Mouse (Mus musculus): Measurements from ENCODE around the gene Ubap2l.

Gene Ubap2l

DNA sequence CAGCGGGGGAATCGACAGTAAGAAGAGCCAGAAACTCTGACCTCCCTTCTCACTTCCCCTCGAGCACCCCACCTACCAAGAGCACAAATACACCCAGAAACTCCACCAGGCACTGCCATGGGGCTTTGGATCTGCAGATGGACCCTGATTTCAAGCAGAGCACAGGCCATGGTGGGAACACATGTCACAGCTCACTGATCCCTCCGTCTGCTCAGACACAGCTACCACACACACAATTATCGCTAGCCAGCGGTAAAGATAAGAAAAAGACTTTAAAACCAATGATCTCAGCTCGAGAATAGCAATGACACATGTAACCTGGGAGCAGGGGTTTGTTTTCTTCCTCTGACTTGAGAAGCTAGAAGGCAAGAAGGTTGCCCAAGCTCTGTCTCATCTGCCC, 83.9 kb downstream of the Ubap2l start:
- no peak for DNase-seq (ENCODE audit: extremely low read depth, low read depth, low spot score)

DNA sequence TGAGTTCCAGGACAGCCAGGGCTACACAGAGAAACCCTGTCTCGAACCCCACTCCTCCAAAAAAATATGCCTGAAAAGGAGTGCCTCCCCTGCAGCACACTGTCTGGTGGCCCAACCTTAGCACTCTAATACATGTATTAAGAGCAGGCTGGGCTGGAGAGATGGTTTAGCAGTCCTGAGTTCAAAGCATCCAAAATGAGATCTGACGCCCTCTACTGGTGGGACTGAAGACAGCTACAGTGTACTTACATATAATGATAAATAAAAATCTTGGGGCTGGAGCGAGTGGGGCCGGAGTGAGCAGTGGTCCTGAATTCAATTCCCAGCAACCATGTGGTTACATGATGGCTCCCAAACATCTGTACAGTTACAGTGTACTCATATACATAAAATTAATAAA, 85.5 kb downstream of the Ubap2l start:
- DNase-seq (ENCODE audit: extremely low read depth, low read depth, low spot score) = no peak

- no peak for DNase-seq (ENCODE audit: extremely low read depth, low read depth, low spot score)
These were observed 86.5 kb downstream of the Ubap2l start for GRCm38 (mm10) chr3:89965972-89966371.

GRCm38 (mm10) chr3:89965557-89965956, 86.9 kb downstream of the Ubap2l start:
- DNase-seq (ENCODE audit: extremely low read depth, low read depth, low spot score) = no peak

DNA sequence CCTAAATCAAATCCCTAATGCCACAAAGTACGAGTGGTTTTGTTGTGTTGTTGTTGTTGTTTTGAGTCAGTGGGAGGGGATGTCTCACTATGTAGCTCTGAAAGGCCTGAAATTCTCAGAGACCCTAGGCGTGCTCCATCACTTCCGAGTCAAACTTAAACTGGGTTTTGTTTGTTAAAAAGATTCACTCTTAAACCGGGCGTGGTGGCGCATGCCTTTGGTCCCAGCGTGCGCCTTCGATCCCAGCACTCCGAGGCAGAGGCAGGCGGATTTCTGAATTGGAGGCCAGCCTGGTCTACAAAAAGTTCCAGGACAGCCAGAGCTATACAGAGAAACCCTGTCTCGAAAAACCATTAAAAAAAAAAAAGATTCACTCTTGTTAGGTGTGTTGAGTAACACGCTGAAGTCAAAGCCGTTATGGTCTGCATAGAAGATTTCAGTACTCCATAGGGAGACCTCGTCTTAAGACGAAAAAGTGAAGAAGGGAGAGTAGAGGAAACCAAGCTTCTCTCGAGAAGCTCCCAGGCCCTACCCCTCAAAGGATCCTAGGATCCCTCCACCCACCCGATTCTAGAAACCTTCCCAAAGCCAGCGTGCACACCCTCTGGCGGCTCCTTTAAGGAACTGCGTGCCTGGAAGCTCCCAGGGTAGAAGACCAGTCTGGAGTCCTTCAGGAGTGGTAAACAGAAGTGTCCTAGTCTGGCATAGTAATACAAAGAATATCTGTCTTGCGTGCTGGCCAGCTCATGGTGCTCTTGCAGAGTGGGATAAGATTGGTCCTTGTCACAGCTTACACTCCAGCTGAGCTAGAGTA, 88.3 kb downstream of the Ubap2l start:
- DNase-seq (ENCODE audit: extremely low read depth, low read depth, low spot score) = no peak

DNA sequence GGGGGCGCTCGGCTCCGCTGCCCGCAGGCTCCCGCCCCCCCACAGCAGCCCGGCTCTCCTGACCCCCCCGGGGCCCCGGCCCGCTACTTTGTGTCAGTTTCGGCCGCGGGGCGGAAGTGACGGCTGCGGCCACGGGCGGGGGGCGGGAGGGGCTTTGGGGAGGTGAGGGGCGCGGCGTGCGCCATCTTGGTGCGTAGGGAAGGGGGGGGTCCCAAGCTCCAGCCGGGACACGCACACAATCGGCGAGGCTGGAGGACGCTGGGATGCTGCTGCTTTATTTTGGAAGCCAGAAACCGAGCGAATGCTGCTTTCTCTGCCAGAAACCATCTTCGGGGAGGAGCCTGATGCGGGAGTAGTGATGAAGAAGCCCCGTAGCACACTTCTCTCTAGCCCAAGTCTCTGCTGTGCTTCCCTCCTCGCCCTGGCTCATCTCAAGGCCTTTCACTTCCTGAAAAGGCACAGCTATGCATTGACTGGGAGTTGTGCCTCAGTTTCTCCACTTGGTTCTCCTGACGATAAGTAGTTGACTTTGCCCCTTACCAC, 89.1 kb downstream of the Ubap2l start, which contains the start of gene Atp8b2:
TSS of gene Atp8b2 (minus strand) at position 288 of the 543 bp plus-strand sequence.
- DNase-seq (ENCODE audit: extremely low read depth, low read depth, low spot score) = no peak

GRCm38 (mm10) chr3:89962751-89963220, 89.6 kb downstream of the Ubap2l start:
- no peak for DNase-seq (ENCODE audit: extremely low read depth, low read depth, low spot score)

DNA sequence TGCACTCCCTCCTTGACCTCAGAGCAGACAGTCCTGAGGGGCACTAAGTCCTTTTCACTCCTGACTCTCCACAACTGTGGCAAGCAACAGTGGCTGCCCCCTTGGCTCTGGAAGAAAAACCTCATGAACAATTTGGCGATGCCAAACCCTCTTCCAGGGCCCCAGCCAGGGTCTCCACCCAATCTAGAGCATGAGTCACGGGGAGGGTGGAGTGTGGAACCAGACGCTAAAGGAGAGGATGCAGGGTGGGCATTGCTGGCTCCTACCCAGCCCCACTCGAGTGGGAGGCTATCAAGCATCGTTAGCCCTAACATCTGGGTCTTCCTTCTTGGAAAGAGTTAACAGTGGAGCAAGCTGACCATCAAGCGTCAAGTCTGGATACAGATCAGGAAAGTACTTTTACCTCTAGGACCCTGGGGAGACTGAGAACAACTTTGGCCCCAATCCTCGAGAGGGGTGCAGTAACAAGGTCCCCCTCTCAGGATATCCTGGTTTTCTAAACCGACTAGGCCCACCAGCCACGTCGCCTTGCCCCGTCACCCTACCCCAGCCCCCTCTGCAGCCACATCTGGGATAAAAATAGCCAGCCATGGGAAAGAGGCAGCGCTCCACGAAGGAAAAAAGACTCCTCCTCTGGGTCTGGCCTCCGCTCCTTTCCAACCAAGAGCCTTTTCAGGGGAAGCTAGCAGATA, 90.2 kb downstream of the Ubap2l start:
- no peak for DNase-seq (ENCODE audit: extremely low read depth, low read depth, low spot score)

DNA sequence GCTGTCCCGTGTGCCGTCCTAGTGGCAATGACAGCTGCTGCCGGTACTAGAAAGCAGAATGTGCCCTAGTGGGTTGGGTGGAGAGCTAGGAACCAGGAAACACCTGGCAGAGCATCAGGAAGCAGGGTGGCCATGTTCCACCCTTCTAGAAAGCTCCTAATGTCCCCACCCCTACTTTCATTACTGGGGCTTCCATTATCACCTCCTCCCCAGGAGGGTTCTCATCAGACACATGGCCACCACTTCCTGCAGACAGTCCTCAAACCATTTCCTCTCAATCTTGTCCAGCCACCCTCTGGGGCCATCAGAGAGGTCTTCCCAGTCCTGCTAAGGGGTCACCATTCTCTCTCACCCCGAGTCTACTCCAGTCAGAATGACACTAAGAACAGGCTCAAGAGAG, 91.0 kb downstream of the Ubap2l start:
- no peak for DNase-seq (ENCODE audit: extremely low read depth, low read depth, low spot score)

DNA sequence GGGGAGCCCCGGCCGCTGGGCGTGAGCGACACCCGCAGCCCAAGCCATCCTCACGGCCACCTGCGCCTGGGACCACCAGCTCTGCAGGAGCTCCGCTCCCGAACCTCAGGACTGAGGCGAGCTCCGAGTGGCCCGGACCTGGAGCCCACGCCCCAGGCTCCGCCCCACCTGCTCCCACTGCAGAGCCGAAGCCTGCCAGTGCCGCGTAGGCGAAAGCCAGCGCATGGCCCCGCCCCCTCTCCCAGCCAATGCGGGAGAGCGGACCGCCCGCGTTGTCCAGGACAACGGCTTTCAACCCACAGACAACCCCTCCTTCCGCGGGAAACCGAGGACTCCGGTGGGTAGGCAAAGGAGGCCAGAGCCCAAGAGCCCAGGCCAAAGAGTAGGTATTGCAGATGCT, 92.0 kb downstream of the Ubap2l start:
- DNase-seq (ENCODE audit: extremely low read depth, low read depth, low spot score) = no peak

- DNase-seq (ENCODE audit: extremely low read depth, low read depth, low spot score) = no peak
These were observed 93.0 kb downstream of the Ubap2l start for GRCm38 (mm10) chr3:89959435-89959834.

DNA sequence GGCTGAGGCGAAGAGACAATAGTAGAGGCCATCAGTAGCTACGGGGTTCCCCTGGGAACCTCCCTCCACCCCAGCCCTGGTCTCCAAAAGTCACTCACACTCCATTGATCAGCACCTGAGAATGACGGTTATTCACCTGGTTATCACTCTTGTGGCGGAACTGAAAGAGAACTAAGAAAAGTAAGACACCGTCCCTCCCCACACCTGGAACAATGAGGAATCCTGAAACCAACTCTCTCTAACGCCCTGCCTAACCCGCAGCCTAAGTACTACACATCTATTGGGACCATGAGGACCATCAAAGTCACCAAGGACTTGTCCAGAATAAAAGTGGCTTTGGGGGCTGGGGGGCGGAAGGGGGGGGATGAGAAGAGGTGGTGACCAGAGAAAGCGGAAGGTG, 94.5 kb downstream of the Ubap2l start:
- no peak for DNase-seq (ENCODE audit: extremely low read depth, low read depth, low spot score)

GRCm38 (mm10) chr3:89956177-89956971, 96.1 kb downstream of the Ubap2l start:
- DNase-seq (ENCODE audit: extremely low read depth, low read depth, low spot score) = no peak

DNA sequence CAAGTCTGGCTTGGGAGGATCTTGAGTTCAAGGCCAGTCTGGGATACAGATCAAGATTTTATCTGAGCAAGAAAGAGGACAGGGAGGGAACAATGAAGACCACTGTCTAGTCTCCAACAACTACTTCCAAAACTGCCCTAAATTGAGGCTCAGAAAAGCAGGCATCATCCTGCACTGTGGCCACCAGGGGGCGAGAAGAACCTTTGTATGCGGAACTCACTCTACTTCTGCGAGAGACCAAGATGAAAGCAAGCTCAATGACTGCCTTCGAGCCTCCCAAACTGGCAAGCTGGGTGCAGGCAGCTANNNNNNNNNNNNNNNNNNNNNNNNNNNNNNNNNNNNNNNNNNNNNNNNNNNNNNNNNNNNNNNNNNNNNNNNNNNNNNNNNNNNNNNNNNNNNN, 99.0 kb downstream of the Ubap2l start:
- DNase-seq (ENCODE audit: extremely low read depth, low read depth, low spot score) = no peak
